Mouse (Mus musculus) liver, postnatal 0 days (tissue): Measurements from ENCODE around the gene St6galnac3.

ENCODE experiments used
- CTCF ChIP-seq: sonication (generic); IDR thresholded peaks from 2 replicates; pipeline ENCODE4 v1.5.1; 2016; ENCODE audit warnings: antibody characterized with exemption, low read depth
- EP300 ChIP-seq: IDR thresholded peaks from 2 replicates; pipeline ENCODE4 v1.6.1; 2016; ENCODE audit warnings: antibody characterized with exemption, low read depth, mild to moderate bottlenecking

DNA sequence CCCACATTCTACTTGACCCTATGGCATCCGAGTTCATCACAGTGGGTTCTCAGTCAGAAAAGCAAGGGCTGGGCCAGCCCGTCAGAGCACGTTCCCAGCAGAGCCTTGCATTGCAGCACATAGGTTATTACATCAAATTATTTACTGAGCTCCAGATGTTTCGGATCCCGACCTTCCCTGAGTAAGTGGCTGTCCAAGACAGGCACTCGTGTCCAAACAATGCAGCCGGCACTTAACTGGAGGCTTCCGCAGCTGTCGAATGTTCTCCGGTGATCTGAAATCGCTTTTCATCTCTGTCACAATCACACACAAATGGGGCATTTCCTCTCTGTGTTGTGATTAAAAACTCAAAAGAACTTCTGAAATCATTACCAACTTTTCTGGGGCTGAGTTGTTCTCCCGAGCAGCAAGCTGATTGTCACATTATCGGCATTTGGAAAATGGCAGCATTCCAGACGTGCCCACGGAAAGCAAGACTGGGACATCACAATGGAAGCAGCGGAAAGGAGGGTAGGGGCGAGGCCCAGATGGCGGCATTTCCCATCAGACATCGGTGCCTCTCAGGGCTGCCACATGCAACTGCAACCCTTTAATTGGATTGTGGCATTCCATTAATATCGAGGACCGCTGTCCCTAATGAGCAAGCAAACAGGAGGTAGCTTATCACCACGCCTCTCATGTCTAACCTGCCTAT is 428.5 kb downstream of the St6galnac3 start:
- TF ChIP-seq CTCF (no peak), EP300 (no peak)
